Mouse (Mus musculus): ENCODE data around the gene Snrnp27. TPM values are rescaled to one million over a fixed set of nuclear protein-coding genes. Genes with fewer than 3 reads are reported as not detected.

The Snrnp27 gene
- total RNA-seq, 1 experiment from 2014 or later: 66.3 TPM

DNA sequence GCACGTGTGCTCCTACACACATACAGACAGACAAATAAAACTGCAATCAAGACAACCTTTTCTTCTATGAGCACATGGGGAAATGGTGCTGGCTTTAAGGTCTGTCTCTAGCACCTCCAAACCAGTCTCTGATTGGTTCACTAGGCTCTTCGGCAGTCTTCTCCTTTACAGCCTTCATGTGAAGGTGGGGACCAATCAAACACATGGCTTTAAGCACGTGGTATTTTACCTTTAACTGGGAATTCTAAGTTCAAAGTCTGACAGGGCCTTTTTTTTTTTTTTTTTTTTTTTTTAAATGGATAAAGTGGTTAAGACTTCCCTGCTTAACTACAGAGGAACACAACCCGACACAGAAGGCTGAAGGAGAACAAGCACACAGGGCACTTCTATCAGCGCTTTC, 19.2 kb downstream of the Snrnp27 start:
- no peak for DNase-seq

DNA sequence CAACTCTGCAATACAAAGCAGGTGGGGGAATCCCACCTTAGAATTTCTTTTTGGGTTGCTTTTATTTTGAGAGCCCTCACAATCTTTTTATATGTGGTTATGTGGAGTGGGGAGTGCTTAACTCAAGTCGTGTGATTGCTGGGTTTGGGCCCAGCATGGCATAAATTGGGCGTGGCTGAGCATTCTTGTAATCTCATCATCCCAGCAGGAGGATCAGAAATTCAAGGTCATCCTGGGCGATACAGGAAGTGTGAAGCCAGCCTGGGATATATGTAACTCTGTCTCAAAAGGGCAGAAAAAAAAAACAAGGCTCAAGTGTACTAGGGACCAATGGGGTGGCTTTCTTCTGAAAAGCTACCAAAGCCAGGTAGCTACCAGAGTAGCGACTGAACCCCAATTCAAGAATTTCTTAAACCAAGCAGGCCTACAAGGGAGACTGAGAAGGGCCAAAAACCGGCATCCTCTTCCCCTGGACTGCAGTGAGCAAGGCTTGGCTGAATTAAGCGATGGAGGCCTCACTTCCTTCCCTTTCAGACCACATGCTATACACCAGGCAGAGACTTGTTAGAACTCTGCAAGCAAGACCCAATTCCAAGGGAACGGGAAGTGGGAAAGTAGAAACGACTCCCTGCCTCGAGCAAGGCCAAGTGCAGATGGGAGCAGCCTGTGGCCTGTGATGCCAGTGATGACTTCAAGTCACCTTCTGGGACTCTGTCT, 24.0 kb downstream of the Snrnp27 start:
- no peak for DNase-seq

DNA sequence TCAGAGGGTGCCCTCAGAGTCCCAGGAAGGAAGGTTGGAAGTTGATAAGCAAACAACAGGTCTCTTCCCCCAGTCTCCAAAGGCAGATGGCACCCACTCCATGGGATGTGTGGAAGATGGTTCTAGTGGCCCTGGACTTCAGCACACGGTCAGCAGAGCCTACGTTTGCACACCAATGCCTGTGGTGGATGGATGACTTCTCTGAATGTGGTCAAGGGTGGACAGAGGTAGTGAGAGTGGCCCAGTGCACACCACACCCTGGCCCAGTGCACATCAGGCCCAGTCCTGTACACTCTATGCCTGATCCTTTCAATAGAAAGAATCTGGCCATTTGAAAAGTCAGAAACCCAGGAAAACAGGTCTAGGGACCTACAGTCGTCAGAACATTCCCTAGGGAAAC, 25.8 kb downstream of the Snrnp27 start:
- DNase-seq: no peak

GRCm38 (mm10) chr6:86654270-86654916, 29.9 kb downstream of the Snrnp27 start:
- DNase-seq: no peak

DNA sequence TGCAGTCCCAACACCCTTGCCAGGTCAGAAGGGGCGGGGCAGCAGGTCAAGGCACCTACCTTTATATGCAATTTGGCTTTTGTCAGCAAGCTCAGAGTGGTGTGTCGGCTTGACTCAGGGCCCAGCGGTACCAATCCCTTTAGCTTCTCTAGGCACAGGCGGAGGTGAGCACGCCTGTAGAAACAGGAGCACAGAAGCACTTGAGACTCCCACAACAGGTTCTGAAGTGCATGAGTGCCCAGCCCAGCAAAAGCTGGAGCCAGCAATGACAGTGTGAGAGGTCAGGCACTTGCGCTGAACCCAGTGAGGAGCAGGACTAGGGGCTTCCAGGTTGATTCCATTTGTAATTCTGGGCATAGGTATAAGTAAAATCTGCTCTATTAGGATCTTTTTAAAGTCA, 31.3 kb downstream of the Snrnp27 start:
- DNase-seq: no peak

- DNase-seq: no peak
Observed at GRCm38 (mm10) chr6:86646143-86646542, 38.2 kb downstream of the Snrnp27 start.

- DNase-seq: no peak
Observed at GRCm38 (mm10) chr6:86645551-86645950, 38.8 kb downstream of the Snrnp27 start.

DNA sequence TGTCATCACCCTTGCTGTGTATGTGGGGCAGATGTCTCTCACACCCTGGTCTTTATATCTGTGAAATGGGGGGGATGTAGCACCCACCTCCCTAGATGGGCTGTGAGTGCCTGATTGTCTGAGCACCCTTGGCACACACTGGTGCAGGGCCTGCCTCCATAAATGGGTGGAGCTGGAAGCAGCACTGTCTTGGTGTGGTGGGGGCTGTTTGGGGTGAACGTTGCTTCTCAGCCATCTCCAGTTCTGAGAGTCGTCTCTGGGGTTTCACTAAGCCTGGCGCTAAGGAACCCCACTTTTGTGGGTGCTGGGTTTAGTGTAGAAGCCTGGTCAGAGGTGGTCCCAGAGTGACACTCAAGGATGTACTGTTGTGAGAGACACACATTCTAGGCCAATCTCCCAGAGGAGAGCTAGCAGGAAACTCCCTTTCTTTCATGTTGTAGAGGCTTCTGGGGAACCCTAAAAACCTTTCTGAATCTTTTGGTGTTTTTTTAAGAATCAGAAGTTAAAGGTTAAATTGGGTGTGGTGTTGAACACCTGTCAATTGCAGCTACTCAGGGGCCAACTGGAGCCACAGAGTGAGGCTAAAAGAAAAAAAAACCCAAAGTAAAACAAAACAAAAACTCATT, 39.4 kb downstream of the Snrnp27 start:
- DNase-seq: no peak

DNA sequence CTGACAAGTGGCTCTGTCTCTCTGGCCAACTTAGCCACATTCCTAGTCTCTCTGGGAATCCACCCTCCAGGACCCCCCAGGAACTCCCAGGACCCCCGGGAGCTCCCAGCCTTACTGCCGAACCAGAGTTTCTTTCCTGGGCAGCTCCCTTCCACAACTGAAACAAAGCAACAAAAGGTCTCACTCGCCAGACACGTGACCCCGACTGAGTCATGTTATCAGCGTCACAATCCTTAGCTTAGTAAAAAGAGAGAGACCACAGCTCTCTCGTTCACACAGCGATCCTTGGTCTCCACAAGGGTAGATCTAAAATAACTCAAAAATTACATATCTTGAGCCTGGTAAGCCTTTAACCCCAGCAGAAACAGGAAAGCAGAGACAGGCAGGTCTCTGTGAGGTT, 42.6 kb downstream of the Snrnp27 start:
- no peak for DNase-seq

DNA sequence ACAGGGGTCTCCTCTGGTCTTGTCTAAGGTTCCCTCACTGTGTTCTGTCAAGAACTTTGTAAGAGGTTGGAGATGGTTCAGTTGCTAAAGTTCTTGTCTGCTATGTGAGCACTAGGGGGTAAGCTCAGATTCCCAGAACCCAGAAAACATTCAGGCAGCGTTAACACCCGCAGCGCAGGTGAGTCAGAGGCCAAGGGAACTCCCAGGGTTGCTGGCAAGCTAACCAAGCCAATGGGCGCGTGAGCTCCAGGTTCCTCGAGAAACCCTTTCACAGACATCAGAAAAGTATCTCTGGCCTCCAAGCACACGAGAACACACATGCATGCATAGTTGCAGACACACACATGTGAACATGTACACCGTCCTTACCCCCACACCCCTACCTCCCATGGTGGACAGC, 43.5 kb downstream of the Snrnp27 start:
- DNase-seq: no peak

DNA sequence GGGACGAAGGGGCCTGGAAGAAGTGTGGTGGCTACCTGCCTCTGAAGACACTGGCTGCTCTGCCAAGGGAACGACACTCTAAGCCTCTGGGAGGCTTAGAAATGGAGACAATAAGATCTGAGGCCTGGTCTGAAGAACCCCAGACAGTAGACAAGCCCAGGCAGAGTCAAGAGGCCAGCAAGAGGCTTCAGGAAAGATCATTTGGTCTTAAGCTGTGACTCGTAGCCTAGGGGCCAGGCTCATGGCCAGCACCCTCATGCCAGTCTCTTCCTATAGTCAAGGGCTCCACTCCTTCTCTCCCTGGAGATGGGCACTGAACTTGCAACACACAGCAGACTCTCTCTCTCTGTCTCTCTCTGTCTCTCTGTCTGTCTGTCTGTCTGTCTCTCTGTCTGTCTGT, 44.2 kb downstream of the Snrnp27 start:
- no peak for DNase-seq

GRCm38 (mm10) chr6:86639180-86640160, 44.9 kb downstream of the Snrnp27 start:
- no peak for DNase-seq

- no peak for DNase-seq
Observed at GRCm38 (mm10) chr6:86638434-86638833, 45.9 kb downstream of the Snrnp27 start.

- no peak for DNase-seq
Observed at GRCm38 (mm10) chr6:86637860-86638259, 46.5 kb downstream of the Snrnp27 start.

DNA sequence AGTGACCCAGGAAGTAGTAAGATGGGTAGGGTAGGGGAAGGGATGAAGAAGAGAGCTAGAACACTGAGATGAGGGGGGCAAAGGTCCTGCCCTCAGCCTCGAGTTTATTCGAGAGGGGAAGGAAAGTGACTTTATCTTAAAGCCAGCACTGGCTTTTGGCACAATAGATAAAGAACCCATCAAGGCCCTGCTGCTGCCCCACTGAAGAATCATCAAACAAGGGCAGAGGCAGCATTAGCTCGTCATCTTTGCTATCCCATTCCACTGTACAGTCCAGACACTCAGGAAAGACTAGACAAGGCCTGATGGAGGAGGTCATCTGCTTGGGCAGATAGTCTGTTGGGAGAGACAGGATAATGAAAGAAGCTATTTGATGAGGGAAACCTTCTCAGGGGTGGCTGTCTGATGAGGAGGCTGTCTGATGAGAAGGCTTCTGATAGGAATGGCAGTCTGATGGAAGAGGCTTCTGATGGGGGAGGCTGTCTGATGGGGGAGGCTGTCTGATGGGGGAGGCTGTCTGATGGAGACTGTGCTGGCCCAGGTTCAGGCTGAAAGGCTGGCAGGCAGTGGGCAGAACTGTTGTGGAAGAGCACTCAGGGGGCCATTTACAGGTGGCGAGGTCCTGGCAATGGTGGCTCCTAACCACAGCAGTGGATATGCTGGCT, 47.0 kb downstream of the Snrnp27 start:
- DNase-seq: no peak

GRCm38 (mm10) chr6:86636495-86636894, 47.8 kb downstream of the Snrnp27 start:
- peak; percentile 41 for DNase-seq

GRCm38 (mm10) chr6:86630141-86630540, 54.2 kb downstream of the Snrnp27 start:
- DNase-seq: no peak

DNA sequence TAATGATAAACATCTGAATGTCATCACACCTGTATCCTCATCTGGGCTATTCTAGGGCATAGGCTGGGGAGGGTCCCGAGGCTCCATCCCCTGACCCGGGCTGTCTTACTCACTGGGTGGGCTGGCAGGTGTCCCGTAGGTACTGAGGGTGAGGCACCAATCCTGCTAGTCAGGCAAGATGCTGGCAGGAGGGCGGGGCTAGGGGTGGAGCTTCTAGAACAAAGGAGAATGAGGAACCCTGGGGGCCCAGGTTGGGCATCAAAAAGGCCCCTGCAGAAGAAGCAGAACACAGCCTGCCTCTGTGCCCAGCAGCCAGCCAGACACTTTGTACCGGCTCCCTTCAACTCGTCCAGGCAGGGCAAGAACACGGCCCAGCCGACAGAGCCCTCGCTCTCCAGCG, 56.4 kb downstream of the Snrnp27 start, which contains the start of gene Asprv1:
TSS of gene Asprv1 (plus strand) at position 219 of the 400 bp plus-strand sequence.
- no peak for DNase-seq

Data from adrenal gland, postnatal 25 days (tissue).